Mouse (Mus musculus) stomach, postnatal 0 days (tissue): ENCODE results near the gene Mbnl2.

Experiments used
- CTCF ChIP-seq: IDR thresholded peaks from 2 replicates; pipeline ENCODE4 v1.5.1; 2016; ENCODE audit warnings: antibody characterized with exemption, low read depth, mild to moderate bottlenecking, moderate library complexity
- EP300 ChIP-seq: optimal IDR thresholded peaks from 2 replicates; pipeline ENCODE3; 2016; ENCODE audit warnings: antibody characterized with exemption

GRCm38 (mm10) chr14:120294480-120294879 lies 19.0 kb downstream of the Mbnl2 start:
- TF ChIP-seq CTCF (no peak), EP300 (no peak)
